Mouse (Mus musculus) kidney, postnatal 36 days (tissue): ENCODE results near the gene Pi4k2a.

Experiments
- DNase-seq, 2 experiments: peaks; one replicate each; pipeline ENCODE4 v3.0.0; 2021 to 2022; ENCODE audit warnings: mixed read lengths in 2 of 2

Gene Pi4k2a

GRCm38 (mm10) chr19:42137167-42137672 is 47.0 kb downstream of the Pi4k2a start:
- DNase-seq = no peak

GRCm38 (mm10) chr19:42138517-42139285 is 48.4 kb downstream of the Pi4k2a start:
- DNase-seq = no peak

- DNase-seq = no peak
Measured at GRCm38 (mm10) chr19:42139724-42140517, 49.7 kb downstream of the Pi4k2a start.

- no peak for DNase-seq
Measured at GRCm38 (mm10) chr19:42141998-42142397, 51.7 kb downstream of the Pi4k2a start.

GRCm38 (mm10) chr19:42142757-42143156 is 52.5 kb downstream of the Pi4k2a start:
- DNase-seq = no peak

- DNase-seq = no peak
Measured at GRCm38 (mm10) chr19:42144067-42144466, 53.8 kb downstream of the Pi4k2a start.

GRCm38 (mm10) chr19:42144541-42145167 is 54.4 kb downstream of the Pi4k2a start:
- peak; percentile 90 to 96 for DNase-seq

GRCm38 (mm10) chr19:42145210-42145609 is 54.9 kb downstream of the Pi4k2a start:
- DNase-seq = no peak

- no peak for DNase-seq
Measured at GRCm38 (mm10) chr19:42145731-42146130, 55.5 kb downstream of the Pi4k2a start.

- peak; percentile 26 to 54 for DNase-seq
Measured at GRCm38 (mm10) chr19:42146276-42147010, 56.2 kb downstream of the Pi4k2a start.

- peak; percentile 83 for DNase-seq
Measured at GRCm38 (mm10) chr19:42147170-42147768, 57.0 kb downstream of the Pi4k2a start, which contains the start of gene Marveld1. Gene Marveld1 (plus strand): TSS chr19:42147400.

- peak; percentile 62 to 75 for DNase-seq
Measured at GRCm38 (mm10) chr19:42147769-42148568, 57.7 kb downstream of the Pi4k2a start.

- DNase-seq = no peak
Measured at GRCm38 (mm10) chr19:42148569-42148860, 58.2 kb downstream of the Pi4k2a start.

- DNase-seq = peak; percentile 90 to 93
Measured at GRCm38 (mm10) chr19:42151990-42152389, 61.7 kb downstream of the Pi4k2a start.

- DNase-seq = no peak
Measured at GRCm38 (mm10) chr19:42157493-42158237, 67.4 kb downstream of the Pi4k2a start.

- DNase-seq = no peak
Measured at GRCm38 (mm10) chr19:42158246-42159017, 68.2 kb downstream of the Pi4k2a start.

- no peak for DNase-seq
Measured at GRCm38 (mm10) chr19:42163764-42164163, 73.5 kb downstream of the Pi4k2a start, which contains the start of gene Zfyve27. Gene Zfyve27 (plus strand): TSS chr19:42163951.

- no peak for DNase-seq
Measured at GRCm38 (mm10) chr19:42164188-42164587, 73.9 kb downstream of the Pi4k2a start.

- peak; percentile 86 to 96 for DNase-seq
Measured at GRCm38 (mm10) chr19:42166130-42166529, 75.9 kb downstream of the Pi4k2a start.

GRCm38 (mm10) chr19:42166766-42167165 is 76.5 kb downstream of the Pi4k2a start:
- peak in 1 of 2 experiments; percentile 13 for DNase-seq
